Mouse (Mus musculus) limb, embryonic 12.5 days (tissue): Measurements from ENCODE around the gene Ift122. TPM values are rescaled to one million over a fixed set of nuclear protein-coding genes. Genes with fewer than 3 reads are reported as not detected.
A peak's percentile ranks its signal among the peaks of the same experiment; 100 is the strongest.
"Not testable (repeated sequence)": the region's sequence is repeated elsewhere in the genome, so short reads cannot be mapped to it uniquely, and the experiment has no call there.

ENCODE experiments used
- ATAC-seq: fragments of 200-750 bp; cut with Nextera tagmentation; 2 replicates; pipeline ENCODE4 v1.8.0; 2017; ENCODE audit warnings: low read depth, moderate TSS enrichment; ENCODE audit not compliant: insufficient number of reproducible peaks, insufficient read depth, low FRiP score, low TSS enrichment
- H3K27ac ChIP-seq: fragments of 300-500 bp; sonication (generic); 2 replicates; pipeline ENCODE4 v1.5.1; 2016; ENCODE audit warnings: mild to moderate bottlenecking, moderate library complexity
- H3K27me3 ChIP-seq: fragments of 300-500 bp; sonication (generic); 2 replicates; pipeline ENCODE4 v1.6.1; 2016; ENCODE audit warnings: mild to moderate bottlenecking, moderate library complexity
- H3K36me3 ChIP-seq: fragments of 300-500 bp; sonication (generic); 2 replicates; pipeline ENCODE4 v1.6.1; 2016; ENCODE audit warnings: mild to moderate bottlenecking, moderate library complexity
- H3K4me1 ChIP-seq: fragments of 300-500 bp; sonication (generic); replicated peaks from 2 replicates; pipeline ENCODE4 v1.6.1; 2016
- H3K4me2 ChIP-seq: fragments of 300-500 bp; sonication (generic); 2 replicates; pipeline ENCODE4 v1.6.1; 2016; ENCODE audit warnings: mild to moderate bottlenecking, moderate library complexity
- H3K4me3 ChIP-seq: fragments of 300-500 bp; sonication (generic); replicated peaks from 2 replicates; pipeline ENCODE4 v1.5.1; 2016; ENCODE audit warnings: mild to moderate bottlenecking
- H3K9ac ChIP-seq: fragments of 300-500 bp; sonication (generic); replicated peaks from 2 replicates; pipeline ENCODE4 v1.6.1; 2016; ENCODE audit warnings: mild to moderate bottlenecking, moderate library complexity
- H3K9me3 ChIP-seq: fragments of 300-500 bp; sonication (generic); 2 replicates; pipeline ENCODE4 v1.6.1; 2016; ENCODE audit warnings: mild to moderate bottlenecking, moderate library complexity
- WGBS: fragments of 180-500 bp; shearing (Covaris S2); methylation state at CpG from one replicate; pipeline ENCODE4 v1.1.7; 2016; 5-methylcytosine and 5-hydroxymethylcytosine counted together
- polyA plus RNA-seq: library from polyadenylated mRNA; unstranded; fragments of >200 nt; fragmentation: Nextera tagmentation; extraction: Ambion mirVana; gene quantifications from 2 replicates; pipeline ENCODE4 v1.2.1, GENCODE M21; 2016

Ift122 gene
- polyA plus RNA-seq, 1 experiment from 2014 or later: 32.1 TPM

DNA sequence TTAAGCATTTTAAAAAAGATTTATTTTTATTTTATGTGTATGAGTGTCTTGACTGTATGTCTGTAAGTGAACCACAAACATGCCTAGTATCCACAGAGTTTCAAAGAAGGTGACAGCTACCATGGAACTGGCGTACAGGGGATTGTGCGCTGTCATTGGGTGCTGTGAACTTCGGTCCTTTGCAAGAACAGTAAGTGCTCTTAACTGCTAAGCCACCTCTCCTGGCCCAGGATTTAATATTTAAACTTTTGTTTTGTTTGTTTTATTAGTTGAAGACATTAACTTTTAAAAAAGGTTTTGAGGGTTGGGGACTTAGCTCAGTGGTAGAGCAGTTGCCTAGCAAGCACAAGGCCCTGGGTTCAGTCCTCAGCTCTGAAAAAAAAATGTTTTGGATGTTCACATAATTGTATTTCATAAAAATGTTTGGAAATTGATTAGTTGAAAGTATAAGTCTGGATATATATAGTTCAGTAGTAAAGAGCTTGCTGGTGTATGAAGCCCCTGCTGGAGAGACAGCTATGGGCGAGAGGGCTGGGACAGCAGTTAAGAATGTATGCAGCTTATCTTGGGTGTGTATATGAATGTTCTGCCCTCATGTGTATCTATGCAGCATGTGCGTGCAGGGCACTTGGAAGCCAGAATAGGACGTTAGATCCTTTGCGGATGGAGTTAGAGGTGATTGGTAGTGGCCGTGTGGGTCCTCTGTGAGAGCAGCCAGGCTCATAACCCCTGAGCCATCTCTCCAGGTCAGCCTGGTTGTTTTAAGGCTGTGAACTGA is 31.9 kb upstream of the Ift122 start:
- Histone ChIP-seq H3K27ac (no peak overlapping the region), H3K27me3 (no peaks in the 10 kb centered on the region), H3K9ac (no peak overlapping the region), H3K36me3 (no peaks in the 10 kb centered on the region), H3K4me1 (peaks cover 7% of the 10 kb centered on the region; the same call in 1 of the 2 replicates), H3K9me3 (no peaks in the 10 kb centered on the region), H3K4me3 (no peak overlapping the region), H3K4me2 (no peak overlapping the region)
- 88% methylated on average over 8 of the region's 8 CpGs for WGBS
- ATAC-seq: no peak

DNA sequence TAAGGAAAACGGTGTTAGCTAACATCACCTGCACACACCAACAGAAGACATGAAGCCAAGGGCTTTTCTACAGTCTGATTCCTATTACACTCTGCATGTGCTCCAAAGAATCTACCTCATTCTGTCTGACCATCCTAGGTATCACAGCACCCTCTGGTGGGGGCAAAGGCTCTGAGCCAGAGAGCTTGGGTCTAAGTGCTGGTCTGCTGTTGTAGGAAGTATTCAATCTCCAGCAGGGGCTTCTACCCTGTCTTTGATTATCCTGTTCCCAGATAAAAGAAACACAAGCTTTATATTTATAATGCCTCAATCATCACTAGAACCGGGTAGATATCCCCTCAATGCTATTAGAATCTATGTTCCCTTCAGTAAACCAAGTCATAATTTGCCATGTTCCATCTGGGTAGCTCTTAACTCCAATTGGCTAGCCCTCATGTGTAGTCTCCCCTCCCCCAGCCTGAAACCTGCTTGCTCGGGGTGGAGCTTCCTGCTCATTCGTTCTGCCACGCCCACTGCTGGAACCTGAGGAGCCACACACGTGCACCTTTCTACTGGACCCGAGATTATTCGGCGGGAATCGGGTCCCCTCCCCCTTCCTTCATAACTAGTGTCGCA is 29.3 kb upstream of the Ift122 start:
- peak; percentile 94 for ATAC-seq

DNA sequence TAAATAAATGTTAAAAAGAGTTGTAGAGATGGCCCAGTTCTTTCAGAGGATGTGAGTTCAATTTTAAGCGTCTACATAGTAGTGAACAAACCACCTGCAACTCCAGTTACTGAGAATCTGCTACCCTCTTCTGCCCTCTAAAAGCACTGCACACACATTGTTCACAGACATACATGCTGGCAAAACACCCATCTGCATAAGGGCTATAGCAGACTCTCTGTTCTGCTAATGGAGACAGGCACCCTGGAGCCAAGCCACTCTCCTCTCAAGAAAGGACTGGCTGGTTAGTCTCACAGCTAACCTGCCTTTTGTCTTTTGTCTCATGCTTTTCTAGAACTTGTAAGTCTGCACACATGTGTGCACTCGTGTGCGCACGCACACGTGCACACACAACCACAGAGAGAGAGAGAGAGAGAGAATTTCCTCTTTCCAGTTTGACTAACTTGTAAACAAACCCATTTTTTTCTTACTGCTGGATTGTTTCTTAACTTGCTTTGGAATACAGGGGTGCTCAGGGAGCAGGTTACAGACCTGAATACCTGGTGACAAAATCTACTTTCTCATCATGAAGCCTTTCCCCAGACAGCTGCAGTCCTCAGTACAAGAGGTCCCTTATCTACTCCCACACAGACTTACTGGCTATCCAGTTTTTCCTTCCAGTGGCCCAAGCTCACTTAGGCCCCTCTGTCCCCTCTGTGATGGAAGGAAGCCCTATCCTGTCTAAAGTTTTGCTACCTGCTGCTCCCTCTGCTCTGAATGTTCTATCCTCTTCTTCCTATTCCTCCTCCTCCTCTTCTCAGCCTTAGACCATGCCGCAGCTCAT is 22.3 kb upstream of the Ift122 start:
- no peaks in the 10 kb centered on the region for H3K4me1 ChIP-seq
- 85% methylated on average over 6 of the region's 6 CpGs for WGBS
- H3K27ac ChIP-seq: no peak overlapping the region
- H3K9ac ChIP-seq: no peak overlapping the region
- no peak overlapping the region for H3K4me2 ChIP-seq
- H3K36me3 ChIP-seq: no peaks in the 10 kb centered on the region
- no peaks in the 10 kb centered on the region for H3K9me3 ChIP-seq
- H3K27me3 ChIP-seq: no peaks in the 10 kb centered on the region
- no peak overlapping the region for H3K4me3 ChIP-seq
- ATAC-seq: no peak

More for the DNA sequence above, 29.3 kb upstream of the Ift122 start:
- not testable (repeated sequence) for H3K4me1 ChIP-seq, H3K27me3 ChIP-seq, H3K36me3 ChIP-seq, H3K4me3 ChIP-seq, H3K9ac ChIP-seq, H3K9me3 ChIP-seq
- 0% methylated on average over 5 of the region's 11 CpGs for WGBS
- Histone ChIP-seq H3K27ac (peak overlapping the region; percentile 53; the same call in 1 of the 2 replicates), H3K4me2 (peak overlapping the region; percentile 32)

DNA sequence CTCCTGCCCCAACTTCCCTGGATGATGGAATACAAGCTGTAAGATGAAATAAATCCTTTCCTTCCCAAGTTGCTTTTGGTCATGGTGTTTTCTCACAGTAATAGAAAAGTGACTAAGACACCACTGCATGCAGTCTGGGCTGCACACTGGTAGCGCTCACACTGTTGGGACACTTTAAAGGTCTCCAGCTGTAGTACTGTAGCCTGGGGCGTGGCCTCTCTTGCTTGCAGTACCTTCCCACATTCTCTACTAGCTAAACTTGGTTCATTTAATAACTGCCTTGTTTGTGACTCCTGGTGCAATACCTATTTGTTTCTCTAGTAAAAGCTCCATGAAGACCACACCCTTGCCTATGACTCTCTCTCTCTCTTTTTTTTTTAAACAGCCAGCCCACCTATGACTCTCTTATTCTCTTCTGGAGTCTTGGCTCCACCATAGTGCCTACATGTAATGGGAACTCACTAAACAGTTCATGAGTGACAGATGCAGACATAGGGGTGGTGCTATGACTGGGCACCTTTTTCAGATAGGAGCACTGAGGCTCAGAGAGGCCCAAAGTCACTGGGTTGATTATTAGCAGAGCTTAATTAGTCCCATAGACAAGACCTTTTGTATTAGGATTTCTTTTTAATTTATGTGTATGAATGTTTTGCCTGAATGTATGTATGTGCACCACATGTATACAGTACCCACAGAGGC is 21.0 kb upstream of the Ift122 start:
- no peaks in the 10 kb centered on the region for H3K36me3 ChIP-seq
- H3K4me1 ChIP-seq: no peaks in the 10 kb centered on the region
- H3K27ac ChIP-seq: no peak overlapping the region
- 86% methylated on average over 2 of the region's 2 CpGs for WGBS
- no peaks in the 10 kb centered on the region for H3K27me3 ChIP-seq
- no peaks in the 10 kb centered on the region for H3K9me3 ChIP-seq
- H3K4me2 ChIP-seq: no peak overlapping the region
- H3K9ac ChIP-seq: no peak overlapping the region
- ATAC-seq: no peak
- no peak overlapping the region for H3K4me3 ChIP-seq

DNA sequence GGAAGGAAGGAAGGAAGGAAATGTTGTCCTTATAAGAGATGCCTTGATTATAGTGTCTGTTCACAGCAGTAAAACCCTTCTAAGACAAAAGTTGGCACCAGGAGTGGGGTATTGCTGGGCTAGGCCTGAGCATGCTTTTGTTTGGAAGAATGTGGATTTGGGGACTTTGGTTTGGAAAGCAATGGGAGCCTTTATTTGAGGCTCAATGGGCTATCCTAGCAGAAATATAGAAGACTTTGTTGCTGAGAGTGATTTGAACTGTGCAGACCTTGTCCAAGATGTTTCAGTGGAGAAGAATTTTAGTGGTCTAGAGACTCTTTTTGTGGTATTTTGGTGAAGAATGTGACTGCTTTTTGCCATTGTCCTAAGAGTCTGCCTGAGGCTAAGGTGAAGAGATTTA is 19.4 kb upstream of the Ift122 start:
- Histone ChIP-seq H3K9ac (no peak overlapping the region), H3K4me3 (no peak overlapping the region), H3K27ac (no peak overlapping the region), H3K36me3 (no peaks in the 10 kb centered on the region), H3K4me1 (peaks cover 11% of the 10 kb centered on the region), H3K9me3 (no peaks in the 10 kb centered on the region), H3K27me3 (no peaks in the 10 kb centered on the region), H3K4me2 (no peak overlapping the region)
- no peak for ATAC-seq

DNA sequence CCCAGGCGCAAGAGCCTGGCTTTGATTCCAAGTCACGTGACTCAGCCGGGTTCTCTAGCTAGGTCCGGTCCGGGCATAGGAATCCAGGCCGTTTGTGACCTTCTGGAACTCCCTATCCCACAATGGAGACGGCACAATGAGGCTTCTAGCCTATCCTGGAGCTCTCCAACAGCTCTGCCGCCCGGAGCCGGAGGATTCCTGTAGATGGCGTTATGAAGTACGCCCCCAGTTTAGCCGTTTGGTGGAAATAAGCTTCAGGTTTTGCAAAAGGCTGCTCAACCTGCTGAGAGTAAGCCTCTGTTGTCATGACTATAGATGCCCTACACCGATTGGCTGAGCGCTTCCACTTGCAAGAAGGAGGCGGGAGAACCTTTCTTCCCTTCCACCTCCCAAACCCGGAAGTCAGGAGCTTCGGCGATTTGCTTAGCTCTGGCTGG is 15.1 kb upstream of the Ift122 start, which contains the start of gene Efcab12:
TSS of gene Efcab12 (minus strand) at position 252 of the 437 bp plus-strand sequence.
- H3K4me1 ChIP-seq: peaks cover 11% of the 10 kb centered on the region
- H3K36me3 ChIP-seq: peaks cover 23% of the 10 kb centered on the region
- H3K4me3 ChIP-seq: peak within 1 kb of the TSS; percentile 29
- 4% methylated on average over 19 of the region's 19 CpGs for WGBS
- no peaks in the 10 kb centered on the region for H3K27me3 ChIP-seq
- H3K9ac ChIP-seq: peak within 1 kb of the TSS; percentile 1; the same call in 1 of the 2 replicates
- H3K9me3 ChIP-seq: no peaks in the 10 kb centered on the region
- peak within 1 kb of the TSS; percentile 59 for H3K4me2 ChIP-seq
- ATAC-seq: peak; percentile 67
- no peak within 1 kb of the TSS for H3K27ac ChIP-seq

DNA sequence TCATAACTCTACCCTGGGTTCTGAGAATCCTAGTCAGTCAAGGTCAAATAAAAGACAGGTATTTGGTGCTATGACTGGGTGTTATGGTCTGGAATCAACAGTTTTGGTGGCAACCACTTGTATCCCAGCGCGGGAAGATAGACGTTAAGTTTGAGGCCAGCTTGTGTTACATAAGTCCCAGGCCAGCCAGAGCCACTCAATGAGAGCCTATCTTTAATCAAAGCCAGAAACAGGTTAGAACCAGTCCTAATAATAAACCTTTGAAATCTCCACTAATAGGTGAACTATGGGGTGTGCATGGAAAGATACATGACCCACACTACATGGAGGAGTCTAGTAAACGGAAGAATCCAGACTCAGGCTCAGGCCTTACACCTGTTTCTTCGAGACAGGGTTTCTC is 14.5 kb upstream of the Ift122 start:
- H3K4me1 ChIP-seq: peaks cover 11% of the 10 kb centered on the region
- WGBS: 56% methylated on average over 5 of the region's 5 CpGs

DNA sequence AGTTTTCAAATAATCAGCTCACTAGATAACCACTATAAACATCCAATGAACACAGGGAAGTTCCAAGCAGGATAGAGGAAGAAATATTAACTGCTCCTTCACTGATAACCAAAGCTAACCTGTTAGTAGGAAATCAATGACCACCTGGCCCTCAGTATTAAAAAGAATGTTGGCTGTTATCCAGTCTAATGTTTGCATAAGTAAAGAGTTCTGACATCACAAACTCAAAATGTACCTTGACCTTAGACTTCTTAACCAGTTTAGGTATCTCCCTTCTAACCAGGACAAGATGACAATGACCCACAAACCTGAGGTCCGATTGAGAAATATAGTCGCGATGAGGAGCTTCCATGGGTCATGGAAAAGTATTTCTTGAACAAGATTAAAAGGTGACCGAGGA is 8.3 kb upstream of the Ift122 start:
- 94% methylated on average over 4 of the region's 4 CpGs for WGBS
- Histone ChIP-seq H3K9me3 (no peaks in the 10 kb centered on the region), H3K4me1 (no peaks in the 10 kb centered on the region), H3K27me3 (no peaks in the 10 kb centered on the region), H3K4me2 (no peak overlapping the region), H3K27ac (no peak overlapping the region), H3K9ac (no peak overlapping the region), H3K36me3 (peaks cover 72% of the 10 kb centered on the region), H3K4me3 (no peak overlapping the region)
- no peak for ATAC-seq

More for the DNA sequence above, 14.5 kb upstream of the Ift122 start:
- H3K9ac ChIP-seq: no peak overlapping the region
- H3K27ac ChIP-seq: no peak overlapping the region
- peak overlapping the region; percentile 29 for H3K4me3 ChIP-seq
- peaks cover 28% of the 10 kb centered on the region for H3K36me3 ChIP-seq
- no peaks in the 10 kb centered on the region for H3K27me3 ChIP-seq
- no peaks in the 10 kb centered on the region for H3K9me3 ChIP-seq
- H3K4me2 ChIP-seq: peak overlapping the region; percentile 59
- ATAC-seq: no peak

DNA sequence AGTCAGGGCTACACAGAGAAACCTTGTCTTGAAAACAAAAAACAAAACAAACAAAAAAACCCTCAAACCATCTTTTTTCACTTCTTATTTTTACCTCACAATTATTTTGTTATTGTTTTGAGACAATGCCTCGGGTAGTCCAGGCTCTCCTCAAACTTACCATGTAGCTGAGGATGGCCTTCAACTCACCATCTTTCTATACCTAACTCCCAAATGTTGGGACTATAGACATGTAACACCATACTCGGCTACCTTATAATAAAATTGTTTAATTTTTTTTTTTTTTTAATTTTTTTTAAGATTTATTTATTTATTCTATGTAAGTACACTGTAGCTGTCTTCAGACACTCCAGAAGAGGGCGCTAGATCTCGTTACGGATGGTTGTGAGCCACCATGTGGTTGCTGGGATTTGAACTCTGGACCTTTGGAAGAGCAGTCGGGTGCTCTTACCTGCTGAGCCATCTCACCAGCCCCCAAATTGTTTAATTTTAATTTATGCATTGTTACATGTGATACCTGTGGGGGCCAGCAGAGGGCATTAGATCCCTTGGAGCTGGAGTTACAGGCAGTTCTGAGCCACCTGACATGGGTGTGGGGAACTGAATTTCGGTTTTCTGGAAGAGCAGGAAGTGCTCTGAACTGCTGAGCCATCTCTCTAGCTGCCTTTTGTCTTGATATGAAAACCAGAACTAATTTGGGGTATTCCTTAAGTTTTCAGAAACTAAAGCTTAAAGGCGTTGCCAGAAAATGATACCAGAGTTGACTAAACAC is 6.4 kb upstream of the Ift122 start:
- Histone ChIP-seq H3K27me3 (no peaks in the 10 kb centered on the region), H3K27ac (no peak overlapping the region), H3K9ac (no peak overlapping the region), H3K4me2 (no peak overlapping the region), H3K4me1 (peaks cover 6% of the 10 kb centered on the region; the same call in 1 of the 2 replicates), H3K4me3 (no peak overlapping the region), H3K9me3 (no peaks in the 10 kb centered on the region), H3K36me3 (peaks cover 72% of the 10 kb centered on the region)
- WGBS: 48% methylated on average over 8 of the region's 8 CpGs
- no peak for ATAC-seq

DNA sequence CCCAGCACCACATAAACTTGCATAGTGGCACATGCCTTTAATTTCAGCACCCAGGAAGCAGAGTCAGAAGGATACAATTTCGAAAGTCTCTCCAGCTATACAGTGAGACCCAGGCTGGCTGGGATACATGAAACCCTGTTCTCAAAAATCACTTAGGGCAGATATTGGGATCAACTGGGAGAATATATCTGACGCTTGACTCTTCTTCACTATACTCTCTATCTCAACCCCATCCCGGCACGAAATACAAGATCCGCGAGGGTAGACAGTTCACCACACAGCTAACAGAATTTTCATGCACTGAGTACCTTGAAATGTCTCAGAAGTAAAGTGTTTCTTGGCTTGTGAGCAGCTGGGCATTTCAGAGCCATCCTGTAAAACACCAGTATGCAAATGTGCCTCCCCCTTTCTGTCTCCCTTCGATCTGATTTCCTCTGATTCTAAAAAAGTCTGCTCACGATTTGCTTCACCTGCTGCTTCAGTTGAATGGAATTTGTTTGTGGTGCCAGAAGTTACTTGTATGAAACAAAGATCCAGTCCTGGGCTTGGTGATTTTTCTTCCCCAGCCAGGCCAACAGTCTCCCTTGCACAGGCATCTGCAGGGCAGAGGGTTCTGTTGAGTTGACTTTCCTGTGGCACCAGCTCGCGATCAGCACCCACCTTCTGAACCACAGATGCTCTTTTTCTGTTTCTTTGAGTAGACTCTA is 4.5 kb upstream of the Ift122 start:
- H3K4me2 ChIP-seq: no peak overlapping the region
- H3K9ac ChIP-seq: no peak overlapping the region
- peaks cover 53% of the 10 kb centered on the region for H3K36me3 ChIP-seq
- 96% methylated on average over 10 of the region's 10 CpGs for WGBS
- H3K9me3 ChIP-seq: no peaks in the 10 kb centered on the region
- H3K4me1 ChIP-seq: peaks cover 15% of the 10 kb centered on the region
- H3K4me3 ChIP-seq: no peak overlapping the region
- no peak overlapping the region for H3K27ac ChIP-seq
- no peaks in the 10 kb centered on the region for H3K27me3 ChIP-seq
- ATAC-seq: no peak
